Mouse (Mus musculus): ENCODE data around the gene Pnkp. TPM values are rescaled to one million over a fixed set of nuclear protein-coding genes. Genes with fewer than 3 reads are reported as not detected.

Gene Pnkp
- polyA plus RNA-seq (2021; fragmentation: Nextera tagmentation), result 27.8 and 30.3 TPM in 2 replicates
- long read RNA-seq, experiment 1, transcript Pnkp-201 (16 exons, 2,184 nt), result major isoform, 31 of 58 reads
- long read RNA-seq, experiment 1, transcript Pnkp-203 (17 exons, 1,770 nt), result minor isoform, 5 of 58 reads
- long read RNA-seq, experiment 1, partial matches to known transcripts, result 7 of 58 reads
- long read RNA-seq, experiment 1, other reads (novel, unspliced or antisense), result 12 of 58 reads
- long read RNA-seq, experiment 2, transcript Pnkp-203 (17 exons, 1,770 nt), result minor isoform, 23 of 160 reads
- long read RNA-seq, experiment 2, transcript Pnkp-201 (16 exons, 2,184 nt), result major isoform, 74 of 160 reads
- long read RNA-seq, experiment 2, partial matches to known transcripts, result 4 of 160 reads
- long read RNA-seq, experiment 2, other reads (novel, unspliced or antisense), result 56 of 160 reads

DNA sequence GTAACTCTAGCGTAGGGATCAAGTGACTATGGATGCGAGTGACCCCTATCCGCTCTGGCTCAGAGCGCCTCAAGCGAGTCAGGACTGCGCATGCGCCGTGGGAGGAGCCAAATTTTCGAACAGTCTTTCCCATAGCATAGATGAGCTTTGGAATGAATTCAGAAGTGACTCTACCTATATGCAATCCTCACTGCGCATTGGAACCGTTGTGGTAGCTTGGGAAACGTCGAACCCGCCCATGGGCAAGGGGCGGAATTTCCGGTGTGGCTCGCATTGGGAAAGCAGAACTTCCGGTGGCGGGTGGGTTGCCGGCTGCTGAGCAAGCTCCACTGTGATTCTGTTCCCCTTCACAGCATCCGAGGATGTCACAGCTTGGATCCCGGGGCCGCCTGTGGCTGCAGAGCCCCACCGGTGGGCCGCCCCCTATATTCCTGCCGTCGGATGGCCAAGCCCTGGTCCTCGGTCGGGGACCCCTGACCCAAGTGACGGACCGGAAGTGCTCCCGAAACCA is at the start of gene Pnkp:
TSS of gene Pnkp (plus strand) at position 98 of the 511 bp plus-strand sequence.

GRCm38 (mm10) chr7:44815721-44816469 is 41.0 kb upstream of the Pnkp start, which contains the start of the genes Nup62 and Il4i1:
Gene Nup62, plus strand, starts transcription at chr7:44816088.
Gene Il4i1, plus strand, starts transcription at chr7:44816387.

DNA sequence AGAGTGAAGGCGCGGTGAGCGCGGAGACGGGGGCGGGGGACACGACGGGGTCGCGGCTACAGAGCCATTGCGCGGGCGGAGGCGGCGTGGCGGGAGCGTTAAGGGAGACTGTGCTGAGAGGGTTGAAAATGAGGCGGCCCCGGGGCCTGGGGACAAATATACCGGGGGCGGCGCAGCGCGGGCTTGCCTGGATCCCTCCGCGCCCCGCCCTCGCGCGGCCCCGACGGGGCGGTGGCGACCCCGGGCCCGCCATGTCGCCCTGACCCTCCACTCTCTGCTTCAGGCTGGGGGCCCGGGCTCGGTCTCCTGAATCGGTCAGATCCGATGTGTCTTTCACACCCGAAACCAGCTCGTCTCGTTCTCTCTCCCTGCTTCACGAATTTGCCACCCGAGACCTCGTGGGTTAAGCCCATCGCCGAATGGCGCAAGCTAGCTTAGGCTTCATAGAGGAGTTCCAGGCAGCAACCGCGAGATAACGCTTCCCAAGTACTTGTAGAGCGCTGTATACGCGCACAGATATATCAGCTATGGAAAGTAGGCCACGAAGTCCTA is 40.4 kb upstream of the Pnkp start, which contains the start of gene Atf5:
TSS of gene Atf5 (minus strand) at position 189 of the 552 bp plus-strand sequence.

DNA sequence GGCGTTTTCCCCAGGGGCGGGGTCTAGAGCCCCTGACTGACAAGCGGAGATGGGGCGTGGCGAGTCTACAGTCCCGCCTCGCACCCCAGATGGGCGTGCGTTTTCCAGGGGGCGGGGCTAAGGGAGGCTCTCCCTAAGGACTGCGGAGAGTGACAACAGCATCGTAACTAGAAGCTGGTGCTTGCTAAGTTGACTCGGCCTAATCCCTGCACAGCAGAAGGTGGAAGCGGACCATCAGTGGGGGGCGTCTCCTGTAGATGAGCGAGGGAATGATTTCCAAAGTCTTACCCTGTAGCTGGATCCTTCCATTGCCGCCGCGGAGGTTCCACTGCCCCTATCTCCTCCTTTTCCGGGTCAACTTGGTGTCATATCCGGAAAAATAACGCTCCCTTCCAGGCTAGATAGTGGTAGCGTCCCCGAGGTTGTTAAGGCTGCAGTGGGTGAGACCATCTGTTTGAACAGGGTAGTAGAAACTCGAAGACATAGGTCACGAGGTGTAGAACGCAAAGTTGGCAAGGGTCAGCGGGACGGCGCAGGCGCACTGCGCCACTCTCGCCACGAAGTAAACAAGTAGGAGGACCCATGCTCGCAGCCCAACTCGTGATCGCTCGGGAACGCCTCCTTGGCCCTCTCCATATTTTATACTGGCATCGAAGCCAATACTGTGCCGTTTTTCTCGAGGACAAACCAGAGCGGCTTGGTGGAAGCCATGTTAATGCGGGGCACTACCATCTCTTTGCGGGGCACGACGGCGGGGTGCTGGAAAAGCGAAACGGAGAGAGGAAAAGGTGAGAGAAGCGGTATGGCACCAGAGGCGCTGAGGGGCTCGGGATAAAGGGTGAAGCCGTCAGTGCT is 8.2 kb upstream of the Pnkp start, which contains the start of the genes Akt1s1 and Tbc1d17:
TSS of gene Akt1s1 (plus strand) at position 431 of the 855 bp plus-strand sequence.
TSS of gene Tbc1d17 (minus strand) at position 519 of the 855 bp plus-strand sequence.

GRCm38 (mm10) chr7:44869697-44870528 is 13.0 kb downstream of the Pnkp start, which contains the start of gene Ptov1:
Gene Ptov1, minus strand, starts transcription at chr7:44869788.

DNA sequence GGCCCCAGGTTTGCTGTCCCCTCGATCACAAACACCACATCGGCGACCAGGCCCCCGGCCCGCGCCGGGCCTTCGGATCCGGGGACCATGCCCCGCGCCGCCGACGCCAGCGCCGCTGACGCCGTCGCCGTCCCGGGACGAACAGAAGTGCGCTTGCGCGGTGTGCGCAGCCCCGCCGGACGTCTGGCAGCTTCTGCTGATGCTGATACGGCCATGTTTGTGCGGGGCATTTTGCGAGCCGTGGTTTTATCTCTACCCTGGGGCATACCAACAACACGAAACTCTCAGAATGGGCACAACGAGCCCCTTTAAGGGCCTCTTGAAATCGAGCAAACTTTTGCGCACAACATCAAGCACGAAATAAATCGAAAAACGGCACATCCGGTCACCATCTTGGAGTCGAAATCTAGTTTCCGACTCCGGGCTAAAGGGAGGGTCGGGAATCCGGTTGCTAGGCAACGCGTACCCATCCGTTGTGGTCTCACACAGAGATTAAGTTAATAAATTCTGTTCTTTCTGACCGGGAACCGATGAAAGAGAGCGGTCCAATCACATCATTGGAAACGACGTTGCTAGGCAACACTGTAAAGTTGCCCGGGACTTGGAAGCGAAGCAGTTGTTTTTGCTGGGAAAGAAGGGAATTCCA is 35.5 kb downstream of the Pnkp start, which contains the start of gene Med25:
TSS of gene Med25 (minus strand) at position 437 of the 646 bp plus-strand sequence.

DNA sequence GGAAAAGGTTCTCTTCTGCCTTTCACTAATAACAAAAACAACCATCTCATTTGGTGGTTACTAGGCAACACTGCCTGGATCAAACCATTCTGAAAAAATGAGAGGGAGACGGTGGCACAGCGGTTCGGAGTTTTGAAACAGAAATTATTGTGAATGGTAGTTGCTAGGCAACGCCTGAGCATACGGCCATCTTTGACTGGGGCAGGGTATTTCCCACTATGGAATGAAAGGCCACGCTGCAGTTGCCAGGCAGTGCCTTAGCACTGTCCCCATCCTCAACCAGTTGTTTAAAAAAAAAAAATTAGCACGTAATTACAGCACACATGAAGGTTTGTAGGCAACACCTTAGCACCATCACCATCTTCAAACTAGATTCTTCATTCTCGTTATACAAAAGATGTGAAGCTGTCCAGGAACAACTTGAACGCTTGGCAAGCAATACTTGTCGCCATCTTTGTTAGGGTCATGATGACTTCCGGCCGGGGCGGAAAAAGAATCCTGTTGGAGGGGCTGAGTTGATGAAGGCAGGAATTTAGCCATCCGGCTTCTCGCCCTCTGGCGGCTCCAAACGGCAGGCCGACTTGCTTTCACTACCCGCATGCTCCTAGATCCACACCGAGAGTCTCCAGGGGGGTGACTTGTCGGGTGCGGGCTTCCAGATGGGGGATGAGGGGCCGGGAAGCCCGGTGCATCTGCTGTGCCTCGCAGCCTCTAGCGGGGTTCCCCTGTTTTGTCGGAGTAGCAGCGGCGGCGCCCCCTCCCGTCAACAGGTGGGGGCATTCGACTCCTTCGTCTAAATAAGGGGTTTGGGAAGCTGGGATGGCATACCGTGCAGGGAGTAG is 38.9 kb downstream of the Pnkp start, which contains the start of gene Fuz:
TSS of gene Fuz (plus strand) at position 487 of the 842 bp plus-strand sequence.

Small RNAs within 50 kb of the gene (microRNA-seq; reads per million reads assigned to microRNA genes)
- not detected for gene Mir707

Other genes with a start within 250 kb of the Pnkp start
- gene Myh14, start 186.3 kb upstream of the Pnkp start, polyA plus RNA-seq (2021; fragmentation: Nextera tagmentation), result 29.7 and 33.9 TPM in 2 replicates
- not detected in 2 replicates for gene Izumo2, start 148.4 kb upstream of the Pnkp start, polyA plus RNA-seq (2021; fragmentation: Nextera tagmentation)
- gene Vrk3, start 108.7 kb upstream of the Pnkp start, polyA plus RNA-seq (2021; fragmentation: Nextera tagmentation), result 35.9 and 36.4 TPM in 2 replicates
- 0.11 and 0.16 TPM in 2 replicates for gene Zfp473, start 106.1 kb upstream of the Pnkp start, polyA plus RNA-seq (2021; fragmentation: Nextera tagmentation)
- gene Nup62, start 41.1 kb upstream of the Pnkp start, polyA plus RNA-seq (2021; fragmentation: Nextera tagmentation), result 10.2 and 10.5 TPM in 2 replicates
- 0.57 and 0.79 TPM in 2 replicates for gene Il4i1, start 40.8 kb upstream of the Pnkp start, polyA plus RNA-seq (2021; fragmentation: Nextera tagmentation)
- 0.68 and 0.74 TPM in 2 replicates for gene Atf5, start 40.5 kb upstream of the Pnkp start, polyA plus RNA-seq (2021; fragmentation: Nextera tagmentation)
- 30.7 and 33.9 TPM in 2 replicates for gene Akt1s1, start 8.1 kb upstream of the Pnkp start, polyA plus RNA-seq (2021; fragmentation: Nextera tagmentation)
- 57.9 and 60.7 TPM in 2 replicates for gene Tbc1d17, start 8.1 kb upstream of the Pnkp start, polyA plus RNA-seq (2021; fragmentation: Nextera tagmentation)
- 147 and 187 TPM in 2 replicates for gene Ptov1, start 12.6 kb downstream of the Pnkp start, polyA plus RNA-seq (2021; fragmentation: Nextera tagmentation)
- gene Med25, start 35.6 kb downstream of the Pnkp start, polyA plus RNA-seq (2021; fragmentation: Nextera tagmentation), result 143 and 184 TPM in 2 replicates
- gene Fuz, start 38.9 kb downstream of the Pnkp start, polyA plus RNA-seq (2021; fragmentation: Nextera tagmentation), result 12.1 TPM in 2 replicates
- 34.8 and 42.1 TPM in 2 replicates for gene Ap2a1, start 72.4 kb downstream of the Pnkp start, polyA plus RNA-seq (2021; fragmentation: Nextera tagmentation)
- 0.28 and 0.35 TPM in 2 replicates for gene Tsks, start 86.1 kb downstream of the Pnkp start, polyA plus RNA-seq (2021; fragmentation: Nextera tagmentation)
- gene Cpt1c, start 117.7 kb downstream of the Pnkp start, polyA plus RNA-seq (2021; fragmentation: Nextera tagmentation), result 86.2 and 86.7 TPM in 2 replicates
- gene Prmt1, start 129.4 kb downstream of the Pnkp start, polyA plus RNA-seq (2021; fragmentation: Nextera tagmentation), result 6.7 and 7.4 TPM in 2 replicates
- 10.7 and 12.0 TPM in 2 replicates for gene Irf3, start 140.5 kb downstream of the Pnkp start, polyA plus RNA-seq (2021; fragmentation: Nextera tagmentation)
- 1.6 and 2.6 TPM in 2 replicates for gene Bcl2l12, start 141.6 kb downstream of the Pnkp start, polyA plus RNA-seq (2021; fragmentation: Nextera tagmentation)
- 63.8 and 108 TPM in 2 replicates for gene Scaf1, start 159.2 kb downstream of the Pnkp start, polyA plus RNA-seq (2021; fragmentation: Nextera tagmentation)
- 3.8 and 4.0 TPM in 2 replicates for gene Rras, start 160.8 kb downstream of the Pnkp start, polyA plus RNA-seq (2021; fragmentation: Nextera tagmentation)
- gene Prr12, start 195.7 kb downstream of the Pnkp start, polyA plus RNA-seq (2021; fragmentation: Nextera tagmentation), result 4.7 and 5.4 TPM in 2 replicates
- gene Nosip, start 205.3 kb downstream of the Pnkp start, polyA plus RNA-seq (2021; fragmentation: Nextera tagmentation), result 36.0 and 41.3 TPM in 2 replicates
- gene Prrg2, start 205.5 kb downstream of the Pnkp start, polyA plus RNA-seq (2021; fragmentation: Nextera tagmentation), result 9.2 and 10.8 TPM in 2 replicates
- 26.1 and 29.3 TPM in 2 replicates for gene Rcn3, start 235.1 kb downstream of the Pnkp start, polyA plus RNA-seq (2021; fragmentation: Nextera tagmentation)
- 28.3 and 34.8 TPM in 2 replicates for gene Fcgrt, start 246.7 kb downstream of the Pnkp start, polyA plus RNA-seq (2021; fragmentation: Nextera tagmentation)